Mouse (Mus musculus) gastrocnemius, postnatal 14 days (tissue): Measurements from ENCODE around the gene Cnga1. TPM values are rescaled to one million over a fixed set of nuclear protein-coding genes. Genes with fewer than 3 reads are reported as not detected.
A peak's percentile ranks its signal among the peaks of the same experiment; 100 is the strongest.

Source experiments
- DNase-seq: peaks from one replicate; pipeline ENCODE4 v3.0.0; 2021; ENCODE audit warnings: mixed read lengths
- intact Hi-C: fragments of 180-260 bp; cut with DNase I; formaldehyde crosslinking; loops from one replicate; pipeline ENCODE4 v1.15.1; 2025; ENCODE audit warnings: low total_unique reads
- long read RNA-seq, 2 experiments: library from polyadenylated mRNA; stranded (forward); transcript quantifications; one replicate each; pipeline ENCODE4 v2.0.0; 2021
- total RNA-seq, 2 experiments: library from RNA; stranded (reverse); gene quantifications; 2 replicates each; pipeline ENCODE4 v1.2.3; 2021

The Cnga1 gene
- total RNA-seq = not detected
- long read RNA-seq, experiment 1 = 0 reads
- long read RNA-seq, experiment 2 = 0 reads

GRCm38 (mm10) chr5:72644175-72644574, at the start of gene Cnga1:
TSS of gene Cnga1 (minus strand) at chr5:72644275.
- no peak for DNase-seq
- intact Hi-C loops = no loop called here

- no peak for DNase-seq
- intact Hi-C loops = no loop called here
Observed at GRCm38 (mm10) chr5:72690516-72690915, 46.4 kb upstream of the Cnga1 start.

GRCm38 (mm10) chr5:72689556-72689955, 45.5 kb upstream of the Cnga1 start:
- no peak for DNase-seq
- intact Hi-C loops = no loop called here

- no peak for DNase-seq
- intact Hi-C loops = no loop called here
Observed at GRCm38 (mm10) chr5:72681451-72681850, 37.4 kb upstream of the Cnga1 start.

GRCm38 (mm10) chr5:72674994-72675542, 31.0 kb upstream of the Cnga1 start:
- no peak for DNase-seq
- intact Hi-C loops = no loop called here

- DNase-seq = no peak
- intact Hi-C loops = no loop called here
Observed at GRCm38 (mm10) chr5:72671017-72671699, 27.1 kb upstream of the Cnga1 start.

- DNase-seq = no peak
- intact Hi-C loops = no loop called here
Observed at GRCm38 (mm10) chr5:72668351-72668750, 24.3 kb upstream of the Cnga1 start.

GRCm38 (mm10) chr5:72666428-72666827, 22.4 kb upstream of the Cnga1 start:
- no peak for DNase-seq
- intact Hi-C loops = no loop called here

GRCm38 (mm10) chr5:72665281-72665680, 21.2 kb upstream of the Cnga1 start:
- peak; percentile 37 for DNase-seq
- intact Hi-C loops = no loop called here

GRCm38 (mm10) chr5:72664854-72665253, 20.8 kb upstream of the Cnga1 start:
- intact Hi-C loops = no loop called here
- DNase-seq = no peak

DNA sequence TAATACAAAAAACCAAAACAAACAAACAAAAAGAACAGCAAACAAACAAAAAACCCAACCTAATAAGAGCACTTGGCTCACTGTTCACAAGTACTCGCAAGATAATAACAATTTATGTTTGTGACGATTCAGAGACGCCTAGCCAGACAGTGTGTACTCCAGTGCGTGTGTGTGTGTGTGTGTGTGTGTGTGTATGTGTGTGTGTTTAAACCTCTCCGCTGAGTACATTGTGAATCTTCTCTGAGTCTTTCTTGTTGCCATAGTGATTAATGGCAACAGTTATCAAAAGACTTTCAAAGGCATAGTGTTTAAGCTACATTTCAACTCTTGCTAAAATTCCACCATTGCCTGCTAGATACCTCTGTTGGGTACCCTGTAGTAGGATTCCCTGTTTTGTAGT, 20.1 kb upstream of the Cnga1 start:
- intact Hi-C loops = no loop called here
- no peak for DNase-seq

DNA sequence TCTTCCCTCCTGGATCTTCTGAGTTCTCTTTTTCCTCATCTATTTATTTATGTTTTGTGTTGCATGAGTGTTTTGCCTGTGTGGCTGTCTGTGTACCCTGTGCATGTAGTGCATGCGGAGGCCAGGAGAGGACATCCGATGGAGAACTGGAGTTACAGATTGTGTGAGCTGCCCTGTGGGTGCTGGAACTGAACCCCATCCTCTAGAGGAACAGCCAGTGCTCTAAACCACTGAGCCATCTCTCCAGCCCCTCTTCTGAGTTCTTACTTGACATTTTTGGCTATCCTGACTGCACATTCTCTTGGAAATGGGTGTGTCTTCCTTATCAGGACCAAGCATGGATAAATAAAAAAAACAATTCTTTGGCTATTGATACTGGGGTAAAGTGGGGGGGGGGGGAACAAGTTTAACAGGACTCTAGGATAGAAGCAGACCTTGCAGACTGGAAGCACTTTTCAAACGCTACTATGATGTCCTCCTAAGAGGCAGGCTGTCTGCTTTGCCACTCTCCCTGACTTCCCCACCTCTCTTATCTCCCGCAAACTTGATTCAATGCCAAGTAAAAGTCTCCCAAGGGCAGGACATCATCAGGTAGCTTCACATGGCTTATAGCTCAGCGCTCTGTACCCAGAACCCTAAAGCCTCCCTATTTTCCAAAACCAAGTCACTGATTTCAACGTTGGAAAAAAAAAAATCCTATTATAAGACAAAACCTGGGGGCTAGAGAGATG, 17.1 kb upstream of the Cnga1 start:
- intact Hi-C loops = no loop called here
- no peak for DNase-seq

DNA sequence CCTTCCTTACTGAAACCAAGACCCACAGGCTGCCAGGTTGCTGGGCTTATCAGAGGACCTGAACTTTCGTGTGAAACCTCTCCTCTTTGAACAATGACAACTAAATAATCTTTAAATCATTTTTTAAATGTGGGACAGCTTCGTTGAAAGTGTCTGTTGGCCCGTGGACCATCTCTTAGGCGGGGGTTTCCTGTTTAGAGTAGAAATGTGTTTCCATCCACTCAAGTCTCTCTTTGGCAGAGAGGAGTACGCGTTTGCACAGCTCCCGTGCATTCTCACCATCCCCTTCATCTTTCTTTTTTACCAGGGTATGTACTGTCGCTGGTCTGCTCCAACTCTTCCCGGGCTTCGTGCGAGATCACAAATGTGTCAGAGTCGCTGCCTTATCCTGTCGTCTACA, 14.3 kb upstream of the Cnga1 start:
- no peak for DNase-seq
- intact Hi-C loops = no loop called here

DNA sequence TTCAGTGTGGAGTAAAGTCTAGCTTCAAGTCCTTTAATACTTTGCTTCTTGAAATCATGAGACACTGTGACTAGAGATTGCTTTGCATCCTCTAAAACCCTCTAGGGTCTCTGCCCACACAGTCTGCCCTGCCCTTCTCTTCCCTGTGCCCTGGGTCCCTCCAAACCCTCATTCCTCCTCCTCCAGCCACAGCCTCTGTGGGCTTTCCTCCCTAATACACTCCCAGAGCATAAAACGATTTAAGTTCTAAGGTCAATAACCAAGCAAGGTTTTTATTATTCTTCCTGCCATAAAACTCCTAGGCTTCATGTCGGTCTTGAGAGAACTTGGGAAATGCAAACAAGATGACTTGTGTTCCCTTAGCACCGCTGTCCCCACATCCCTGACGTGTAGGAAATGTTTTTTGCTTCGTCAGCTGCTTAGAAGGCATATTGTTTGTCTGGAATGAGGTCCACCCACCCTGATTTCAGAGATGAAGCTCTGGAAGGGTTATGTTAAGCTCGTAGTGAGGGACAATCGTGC, 12.3 kb upstream of the Cnga1 start:
- DNase-seq = no peak
- intact Hi-C loops = no loop called here

DNA sequence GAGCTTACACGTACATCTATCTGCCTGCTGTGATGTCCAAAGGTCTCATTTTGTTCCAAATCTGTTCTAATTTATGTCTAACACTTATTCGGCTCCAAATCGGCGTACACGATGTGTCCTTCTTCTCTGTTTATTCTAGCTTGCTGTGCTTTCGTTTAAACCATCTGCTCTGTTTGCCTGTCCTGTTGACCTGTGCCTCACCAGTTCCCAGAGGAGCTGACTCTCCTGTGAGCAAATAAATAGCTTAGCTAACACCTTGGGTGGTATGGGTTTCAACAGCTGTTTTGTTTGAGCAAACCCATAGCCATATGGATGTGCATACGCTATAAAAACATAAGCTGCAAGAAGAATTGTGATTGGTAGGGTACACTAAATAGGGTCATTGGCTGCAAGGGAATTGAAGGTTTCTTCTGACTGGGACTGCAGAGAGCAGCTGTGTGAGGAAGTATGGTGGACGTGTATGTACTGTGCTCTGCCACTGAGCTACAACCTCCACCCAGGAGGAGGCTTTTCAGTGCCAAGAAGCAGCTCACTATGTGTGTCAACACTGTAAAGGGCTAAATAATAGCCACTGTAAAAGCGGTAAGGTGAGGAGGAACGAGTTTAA, 9.1 kb upstream of the Cnga1 start:
- intact Hi-C loops = no loop called here
- no peak for DNase-seq

- no peak for DNase-seq
- intact Hi-C loops = no loop called here
Observed at GRCm38 (mm10) chr5:72648987-72649735, 5.1 kb upstream of the Cnga1 start.

DNA sequence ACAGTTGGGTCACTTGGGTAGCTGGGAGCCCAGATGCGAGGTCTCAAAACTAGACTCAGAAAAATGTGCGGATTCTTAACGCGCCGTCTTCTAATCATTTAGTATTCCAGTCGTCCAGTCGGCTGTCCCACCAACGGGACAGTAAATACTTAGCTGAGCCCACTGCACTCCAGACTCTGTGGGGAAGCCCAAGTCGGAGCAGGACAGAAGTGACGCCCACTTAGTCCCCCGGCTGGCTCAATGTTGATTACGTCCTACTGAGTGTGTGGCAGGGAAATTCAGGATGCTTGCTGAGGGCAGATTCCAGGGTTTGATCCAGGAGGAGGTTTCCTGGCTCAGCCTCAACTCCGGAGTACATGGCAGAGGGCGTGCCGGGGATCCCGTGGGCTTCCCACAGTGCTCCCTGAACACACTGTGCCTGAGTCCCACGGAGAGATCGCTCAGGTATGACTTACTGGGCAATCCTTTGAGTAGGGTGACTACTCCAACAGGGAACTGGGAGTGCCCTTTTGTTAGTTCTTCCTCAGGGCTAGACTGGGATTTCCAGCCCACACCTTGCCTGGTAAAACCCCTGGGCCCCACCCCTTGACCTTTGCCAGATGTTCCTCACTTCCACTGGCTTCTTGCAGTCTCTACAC, 4.0 kb upstream of the Cnga1 start:
- intact Hi-C loops = no loop called here
- DNase-seq = no peak

- intact Hi-C loops = no loop called here
- peak; percentile 49 for DNase-seq
Observed at GRCm38 (mm10) chr5:72647418-72647907, 3.4 kb upstream of the Cnga1 start, which contains the start of gene Nipal1. TSS of gene Nipal1 (plus strand) at chr5:72647795.

DNA sequence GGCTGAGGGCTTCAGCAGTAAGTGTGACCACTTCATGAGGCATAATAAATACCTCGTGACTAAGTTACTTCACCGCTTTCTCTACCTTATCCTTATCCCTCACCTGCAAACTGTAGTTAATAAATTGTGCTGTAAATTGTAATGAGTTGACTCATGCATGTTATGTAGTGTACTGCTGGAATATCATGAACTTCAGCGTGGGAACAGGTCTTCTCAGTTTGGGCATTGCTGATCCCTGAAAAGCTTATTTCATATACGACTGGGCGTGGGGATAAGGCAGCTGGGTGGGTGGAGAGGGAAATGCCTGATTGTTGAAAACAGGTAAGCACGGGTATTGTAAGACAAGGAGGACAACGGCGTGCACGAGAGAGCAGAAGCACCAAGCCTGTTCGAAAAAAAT, 2.9 kb upstream of the Cnga1 start:
- no peak for DNase-seq
- intact Hi-C loops = no loop called here
